Mouse (Mus musculus) lung, embryonic 16.5 days (tissue): Measurements from ENCODE around the gene Ehd1. TPM values are rescaled to one million over a fixed set of nuclear protein-coding genes. Genes with fewer than 3 reads are reported as not detected.

Experiments used
- ATAC-seq: fragments of 200-750 bp; cut with Nextera tagmentation; 2 replicates; pipeline ENCODE4 v1.8.0; 2017; ENCODE audit warnings: low read depth, mild to moderate bottlenecking, moderate library complexity
- H3K27ac ChIP-seq: fragments of 300-500 bp; sonication (generic); 2 replicates; pipeline ENCODE4 v1.5.1; 2014; ENCODE audit warnings: mild to moderate bottlenecking, control low read depth, low read length
- H3K27me3 ChIP-seq: fragments of 300-500 bp; sonication (generic); 2 replicates; pipeline ENCODE4 v1.6.1; 2014; ENCODE audit warnings: low read depth, low read length, mixed read lengths; ENCODE audit not compliant: control insufficient read depth, insufficient read depth
- H3K36me3 ChIP-seq: fragments of 300-500 bp; sonication (generic); 2 replicates; pipeline ENCODE4 v1.6.1; 2014; ENCODE audit warnings: low read length; ENCODE audit not compliant: control insufficient read depth, insufficient read depth
- H3K4me1 ChIP-seq: fragments of 300-500 bp; sonication (generic); replicated peaks from 2 replicates; pipeline ENCODE4 v1.6.1; 2014; ENCODE audit warnings: low read length, mixed read lengths; ENCODE audit not compliant: control insufficient read depth, insufficient read depth
- H3K4me2 ChIP-seq: fragments of 300-500 bp; sonication (generic); 2 replicates; pipeline ENCODE4 v1.6.1; 2014; ENCODE audit warnings: low read depth, low read length, control low read depth
- H3K4me3 ChIP-seq: fragments of 300-500 bp; sonication (generic); 2 replicates; pipeline ENCODE4 v1.5.1; 2014; ENCODE audit warnings: mild to moderate bottlenecking, low read length, control low read depth
- H3K9ac ChIP-seq: fragments of 300-500 bp; sonication (generic); 2 replicates; pipeline ENCODE4 v1.6.1; 2014; ENCODE audit warnings: low read length, control low read depth
- H3K9me3 ChIP-seq: fragments of 300-500 bp; sonication (generic); 2 replicates; pipeline ENCODE4 v1.6.1; 2016; ENCODE audit warnings: low read length; ENCODE audit not compliant: control insufficient read depth
- WGBS: fragments of 180-500 bp; shearing (Covaris S2); extraction: QIAGEN DNeasy Blood & Tissue Kit; methylation state at CpG from one replicate; pipeline ENCODE4 v1.1.7; 2014; 5-methylcytosine and 5-hydroxymethylcytosine counted together
- polyA plus RNA-seq: library from polyadenylated mRNA; unstranded; fragments of >200 nt; fragmentation: Nextera tagmentation; extraction: Ambion mirVana; gene quantifications from 2 replicates; pipeline ENCODE4 v1.2.1, GENCODE M21; 2015

Ehd1 gene
- polyA plus RNA-seq, 1 experiment from 2014 or later = 77.9 TPM

DNA sequence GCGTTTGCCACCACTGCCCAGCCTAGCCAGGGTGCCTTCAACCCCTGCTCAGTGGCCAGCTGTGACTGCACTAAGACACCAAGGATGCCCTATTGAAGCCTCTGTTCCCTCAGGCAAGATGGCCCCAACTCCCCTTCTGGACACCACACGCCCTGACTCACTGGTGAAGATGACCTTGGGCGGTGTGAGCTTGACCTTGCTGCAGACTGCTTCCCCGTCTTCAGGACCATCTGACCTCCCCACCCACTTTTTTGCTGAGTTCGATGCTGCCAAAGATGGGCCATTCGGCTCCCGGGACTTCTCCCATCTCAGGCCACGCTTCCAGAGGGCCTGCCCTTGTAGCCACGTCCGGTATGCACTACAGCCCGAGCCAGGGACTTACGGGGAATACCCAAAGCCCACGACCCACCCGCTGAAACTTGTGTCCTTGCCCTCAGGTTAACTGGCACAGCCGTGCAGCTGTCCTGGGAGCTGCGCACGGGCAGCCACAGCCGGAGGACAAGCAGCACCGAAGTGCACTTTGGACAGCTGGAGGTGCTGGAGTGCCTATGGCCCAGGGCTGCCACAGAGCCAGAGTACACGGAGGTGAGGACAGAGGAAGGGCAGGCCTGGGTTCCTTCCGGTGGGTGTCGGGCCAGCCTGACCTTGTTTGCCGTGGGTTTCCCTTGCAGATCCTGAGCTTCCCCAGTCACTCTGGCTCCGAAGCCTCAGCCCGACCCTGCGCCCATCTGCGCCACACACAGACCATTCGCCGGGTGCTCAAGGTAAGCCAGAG, 28.8 kb upstream of the Ehd1 start:
- 89% methylated on average over 29 of the region's 29 CpGs for WGBS
- ATAC-seq = no peak
- Histone ChIP-seq H3K4me1 (peaks cover 2% of the 10 kb centered on the region), H3K9ac (no peak overlapping the region), H3K27ac (no peak overlapping the region), H3K4me3 (no peak overlapping the region), H3K4me2 (no peak overlapping the region), H3K27me3 (no peaks in the 10 kb centered on the region), H3K9me3 (no peaks in the 10 kb centered on the region), H3K36me3 (peaks cover 32% of the 10 kb centered on the region)

DNA sequence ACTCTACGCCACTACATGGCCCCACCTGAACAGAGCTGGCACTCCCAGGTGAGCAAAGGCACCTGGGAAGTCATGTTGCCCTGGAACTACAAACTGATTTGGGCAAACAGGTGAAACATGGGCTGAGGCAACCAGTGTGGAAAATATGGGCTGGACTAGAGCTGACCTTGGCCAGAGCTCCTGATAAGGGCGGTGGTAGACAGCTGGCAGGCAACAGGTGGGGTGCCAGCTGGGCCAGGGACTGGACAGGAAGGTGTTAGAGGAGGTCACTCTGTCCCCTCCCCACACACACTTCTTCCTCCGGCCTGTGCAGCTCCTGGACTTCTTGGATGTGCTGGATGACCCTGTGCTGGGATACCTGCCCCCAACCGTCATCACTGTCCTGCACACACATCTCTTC, 23.5 kb upstream of the Ehd1 start:
- Histone ChIP-seq H3K27me3 (no peaks in the 10 kb centered on the region), H3K27ac (no peak overlapping the region), H3K4me2 (no peak overlapping the region), H3K4me1 (no peaks in the 10 kb centered on the region), H3K9me3 (no peaks in the 10 kb centered on the region), H3K36me3 (peaks cover 46% of the 10 kb centered on the region), H3K4me3 (no peak overlapping the region), H3K9ac (no peak overlapping the region)
- ATAC-seq = no peak
- WGBS = 84% methylated on average over 4 of the region's 4 CpGs

DNA sequence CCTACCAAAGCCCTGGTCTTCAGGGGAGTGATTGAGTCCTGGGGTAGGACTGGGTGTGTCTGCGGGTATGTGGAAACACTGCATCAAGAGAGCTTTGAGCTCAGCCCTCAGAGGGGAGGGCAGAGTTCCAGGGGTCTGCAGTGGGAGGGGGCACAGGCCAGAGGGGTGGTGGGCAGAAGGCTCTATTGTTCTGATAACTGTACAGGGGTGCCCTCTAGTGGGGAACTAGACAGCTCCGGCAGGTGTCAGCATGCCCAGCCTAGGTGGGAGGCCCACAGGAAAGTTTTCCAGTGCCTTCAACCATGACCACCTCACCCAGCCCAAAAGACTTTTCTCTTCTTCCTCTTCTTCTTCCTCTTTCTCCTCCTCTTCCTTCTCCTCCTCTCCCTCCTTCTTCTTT, 16.1 kb upstream of the Ehd1 start:
- Histone ChIP-seq H3K4me3 (no peak overlapping the region), H3K36me3 (peaks cover 41% of the 10 kb centered on the region), H3K4me2 (no peak overlapping the region), H3K27ac (no peak overlapping the region), H3K9ac (no peak overlapping the region), H3K4me1 (no peaks in the 10 kb centered on the region), H3K9me3 (no peaks in the 10 kb centered on the region; the same call in 1 of the 2 replicates), H3K27me3 (no peaks in the 10 kb centered on the region)
- WGBS = 68% methylated on average over 2 of the region's 2 CpGs
- 0 out of 2 replicates have a peak, but pooled peaks have one; percentile 8 for ATAC-seq

DNA sequence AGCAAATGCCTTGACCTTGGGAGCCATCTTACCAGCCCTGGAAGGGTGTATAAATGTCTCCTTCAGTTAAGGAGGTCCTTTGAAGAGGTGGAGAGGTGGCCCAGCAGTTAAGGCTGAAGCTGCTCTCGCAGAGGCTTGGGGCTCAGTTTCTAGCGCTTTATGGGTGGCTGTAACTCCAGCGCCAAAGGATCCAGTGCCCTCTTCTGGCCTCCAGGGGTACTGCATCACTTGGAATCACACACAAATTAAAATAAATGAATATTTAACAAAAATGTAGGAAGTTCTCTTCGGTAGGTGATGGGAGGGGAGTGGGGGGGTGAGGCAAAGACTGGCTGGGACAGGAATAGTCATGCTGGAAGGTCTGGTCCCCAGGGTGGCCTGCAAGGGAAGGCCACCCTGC, 15.6 kb upstream of the Ehd1 start:
- no peak overlapping the region for H3K9ac ChIP-seq
- H3K4me2 ChIP-seq = no peak overlapping the region
- no peak overlapping the region for H3K27ac ChIP-seq
- no peaks in the 10 kb centered on the region for H3K4me1 ChIP-seq
- WGBS = 81% methylated on average over 4 of the region's 4 CpGs
- no peaks in the 10 kb centered on the region for H3K27me3 ChIP-seq
- no peak for ATAC-seq
- H3K36me3 ChIP-seq = peaks cover 37% of the 10 kb centered on the region
- no peak overlapping the region for H3K4me3 ChIP-seq
- no peaks in the 10 kb centered on the region; the same call in 1 of the 2 replicates for H3K9me3 ChIP-seq

DNA sequence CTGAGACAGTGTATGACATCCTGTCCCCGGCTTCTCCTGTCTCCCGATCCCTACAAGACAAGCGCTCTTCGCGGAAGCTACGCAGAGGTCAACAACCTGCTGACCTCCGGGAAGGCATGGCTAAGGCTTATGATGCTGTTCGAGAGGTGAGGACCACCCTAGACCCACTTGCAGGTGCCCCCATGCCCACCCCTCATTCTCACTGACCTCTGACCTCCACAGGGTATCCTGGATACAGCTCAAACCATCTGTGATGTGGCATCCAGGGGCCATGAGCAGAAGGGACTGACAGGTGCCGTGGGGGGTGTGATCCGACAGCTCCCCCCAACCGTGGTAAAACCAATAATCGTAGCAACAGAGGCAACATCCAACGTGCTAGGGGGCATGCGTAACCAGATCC, 15.1 kb upstream of the Ehd1 start:
- no peaks in the 10 kb centered on the region for H3K27me3 ChIP-seq
- 91% methylated on average over 14 of the region's 14 CpGs for WGBS
- H3K4me3 ChIP-seq = no peak overlapping the region
- no peak overlapping the region for H3K4me2 ChIP-seq
- no peak overlapping the region for H3K9ac ChIP-seq
- no peaks in the 10 kb centered on the region for H3K4me1 ChIP-seq
- H3K9me3 ChIP-seq = no peaks in the 10 kb centered on the region; the same call in 1 of the 2 replicates
- ATAC-seq = no peak
- no peak overlapping the region for H3K27ac ChIP-seq
- peaks cover 34% of the 10 kb centered on the region for H3K36me3 ChIP-seq

DNA sequence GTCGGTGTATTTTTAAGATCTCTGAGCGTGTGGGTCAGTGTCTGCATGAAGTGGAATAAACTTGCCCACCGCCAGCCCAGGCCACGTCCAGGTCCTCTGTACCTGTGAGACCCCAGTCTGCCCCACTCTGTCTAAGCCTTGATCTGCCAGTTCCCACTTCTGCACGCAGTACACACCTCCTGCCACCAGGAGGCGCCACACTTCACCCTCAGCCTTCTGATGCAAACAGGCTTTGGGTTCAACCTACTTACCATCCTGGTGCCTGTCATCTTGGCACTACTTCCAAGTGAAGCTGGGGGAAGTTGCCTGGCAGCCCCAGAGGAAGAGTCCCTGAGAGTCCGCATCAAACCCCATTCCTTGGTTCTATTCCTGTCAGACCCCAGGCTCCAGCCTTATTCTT, 14.3 kb upstream of the Ehd1 start:
- Histone ChIP-seq H3K4me1 (no peaks in the 10 kb centered on the region), H3K27me3 (no peaks in the 10 kb centered on the region), H3K4me3 (no peak overlapping the region), H3K9me3 (no peaks in the 10 kb centered on the region; the same call in 1 of the 2 replicates), H3K4me2 (no peak overlapping the region), H3K9ac (no peak overlapping the region), H3K36me3 (peaks cover 25% of the 10 kb centered on the region), H3K27ac (no peak overlapping the region)
- WGBS = 61% methylated on average over 7 of the region's 7 CpGs
- no peak for ATAC-seq

DNA sequence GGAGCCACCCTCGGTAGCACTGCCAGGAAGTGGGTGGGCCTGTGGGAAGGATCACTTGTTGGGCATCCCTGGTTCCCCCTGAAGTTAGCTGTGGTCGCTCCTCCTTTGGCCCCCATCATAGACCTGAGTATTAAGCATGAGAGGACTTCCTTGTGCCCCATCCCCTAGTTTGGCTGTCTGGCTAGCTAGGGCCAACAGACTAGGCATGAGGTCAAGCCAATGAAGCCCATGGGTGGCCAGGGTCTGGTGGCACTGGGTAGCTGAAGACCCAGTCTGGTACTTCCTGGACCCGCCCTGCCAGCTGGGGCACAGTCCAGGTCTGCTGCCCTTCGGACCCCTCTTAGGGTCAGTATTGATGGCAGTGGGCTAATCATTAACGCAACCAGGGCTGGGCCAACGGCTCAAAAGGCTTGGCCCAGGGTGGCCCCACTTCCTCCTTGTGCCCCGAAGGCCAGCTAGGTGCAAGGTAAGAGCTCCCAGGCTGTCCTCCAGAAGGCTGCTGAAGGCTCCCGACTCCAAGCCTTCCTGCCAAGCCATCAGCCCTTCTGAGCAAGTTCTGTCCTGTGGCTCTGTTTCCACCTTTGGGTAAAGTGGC, 13.6 kb upstream of the Ehd1 start:
- WGBS = 73% methylated on average over 8 of the region's 8 CpGs
- Histone ChIP-seq H3K27ac (no peak overlapping the region), H3K4me2 (no peak overlapping the region), H3K27me3 (no peaks in the 10 kb centered on the region), H3K36me3 (peaks cover 22% of the 10 kb centered on the region), H3K9ac (no peak overlapping the region), H3K4me1 (peaks cover under 1% of the 10 kb centered on the region; the same call in 1 of the 2 replicates), H3K9me3 (no peaks in the 10 kb centered on the region; the same call in 1 of the 2 replicates), H3K4me3 (no peak overlapping the region)
- no peak for ATAC-seq

DNA sequence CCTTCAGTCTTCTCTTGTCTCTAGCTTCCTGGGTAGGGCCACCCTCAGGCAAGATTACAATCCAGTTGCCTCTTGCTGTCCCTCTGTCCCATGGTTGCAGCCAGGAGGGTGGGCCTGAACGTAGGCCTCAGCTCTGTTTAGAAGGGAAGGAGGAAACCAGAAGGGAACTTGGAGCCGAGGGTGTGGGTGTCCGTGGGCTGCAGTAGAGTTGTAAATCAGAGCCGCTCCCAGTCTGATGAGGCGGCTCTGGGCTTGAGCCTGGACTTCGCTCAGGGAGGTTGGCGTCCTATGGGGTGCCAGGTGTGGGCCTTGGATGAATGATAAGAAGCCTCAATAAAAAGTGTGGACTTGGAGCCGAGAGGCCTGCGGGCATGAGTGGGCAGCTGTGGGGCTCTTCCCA, 12.3 kb upstream of the Ehd1 start:
- WGBS = 77% methylated on average over 9 of the region's 9 CpGs
- no peak overlapping the region for H3K27ac ChIP-seq
- peaks cover 14% of the 10 kb centered on the region for H3K36me3 ChIP-seq
- peaks cover 6% of the 10 kb centered on the region for H3K4me1 ChIP-seq
- no peaks in the 10 kb centered on the region; the same call in 1 of the 2 replicates for H3K9me3 ChIP-seq
- 0 out of 2 replicates have a peak overlapping the region, but pooled peaks have one; percentile 19 for H3K9ac ChIP-seq
- H3K4me3 ChIP-seq = no peak overlapping the region
- no peak overlapping the region for H3K4me2 ChIP-seq
- no peaks in the 10 kb centered on the region for H3K27me3 ChIP-seq
- no peak for ATAC-seq

DNA sequence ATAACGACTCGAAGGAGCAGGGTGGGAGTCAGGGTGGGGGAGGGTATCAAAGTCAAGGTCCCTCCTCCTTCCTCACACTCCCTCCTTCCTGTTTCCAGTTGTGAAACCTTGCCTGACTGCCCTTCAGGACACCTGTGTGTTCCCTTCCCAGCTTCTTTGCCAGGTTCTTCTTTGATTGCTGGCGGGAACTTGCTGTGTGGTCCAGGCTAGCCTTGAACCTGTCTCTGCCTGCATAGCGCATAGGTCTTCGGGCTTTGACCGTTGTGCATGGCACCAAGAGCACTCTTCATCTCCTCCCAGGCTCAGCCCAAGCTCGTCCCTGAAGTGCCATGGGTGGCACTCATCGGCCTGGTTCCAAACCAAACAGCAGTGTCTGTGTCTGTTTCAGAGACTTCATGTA, 11.6 kb upstream of the Ehd1 start:
- Histone ChIP-seq H3K4me1 (peaks cover 6% of the 10 kb centered on the region), H3K9ac (no peak overlapping the region), H3K4me3 (no peak overlapping the region), H3K36me3 (peaks cover 14% of the 10 kb centered on the region), H3K27ac (no peak overlapping the region), H3K4me2 (no peak overlapping the region), H3K9me3 (no peaks in the 10 kb centered on the region; the same call in 1 of the 2 replicates), H3K27me3 (no peaks in the 10 kb centered on the region)
- no peak for ATAC-seq
- 79% methylated on average over 8 of the region's 8 CpGs for WGBS
